Mouse (Mus musculus) c-Kit-positive CD71-negative TER-119-negative erythroid progenitor cells, embryonic 14.5 days (primary cell): Measurements from ENCODE around the gene Il27ra.
"Not testable (repeated sequence)": the region's sequence is repeated elsewhere in the genome, so short reads cannot be mapped to it uniquely, and the experiment has no call there.

Experiments used
- DNase-seq: peaks from one replicate; pipeline ENCODE4 v3.0.0-alpha.2; 2013; ENCODE audit warnings: low read depth

Il27ra gene

GRCm38 (mm10) chr8:84019738-84020137 is 22.7 kb downstream of the Il27ra start:
- DNase-seq, result no peak

GRCm38 (mm10) chr8:84015833-84016232 is 26.6 kb downstream of the Il27ra start:
- no peak for DNase-seq

GRCm38 (mm10) chr8:84012499-84013165 is 29.8 kb downstream of the Il27ra start:
- DNase-seq, result no peak

- no peak for DNase-seq
Observed at GRCm38 (mm10) chr8:84011705-84012498, 30.5 kb downstream of the Il27ra start, which contains the start of gene 2210011C24Rik. 2210011C24Rik (minus strand) TSS chr8:84012171.

GRCm38 (mm10) chr8:84010625-84011611 is 31.5 kb downstream of the Il27ra start:
- DNase-seq, result no peak

- no peak for DNase-seq
Observed at GRCm38 (mm10) chr8:84009876-84010275, 32.5 kb downstream of the Il27ra start.

GRCm38 (mm10) chr8:84008362-84008761 is 34.0 kb downstream of the Il27ra start:
- no peak for DNase-seq

GRCm38 (mm10) chr8:84005502-84005901 is 36.9 kb downstream of the Il27ra start:
- DNase-seq, result not testable (repeated sequence)

- peak; percentile 94 for DNase-seq
Observed at GRCm38 (mm10) chr8:84004533-84005201, 37.7 kb downstream of the Il27ra start.

- DNase-seq, result no peak
Observed at GRCm38 (mm10) chr8:84003612-84004246, 38.7 kb downstream of the Il27ra start.

GRCm38 (mm10) chr8:84002957-84003611 is 39.3 kb downstream of the Il27ra start:
- DNase-seq, result no peak

- no peak for DNase-seq
Observed at GRCm38 (mm10) chr8:84001281-84002000, 40.9 kb downstream of the Il27ra start, which contains the start of gene 1700067K01Rik. 1700067K01Rik (plus strand) TSS chr8:84001502.

- no peak for DNase-seq
Observed at GRCm38 (mm10) chr8:83999825-84000224, 42.6 kb downstream of the Il27ra start.

- DNase-seq, result no peak
Observed at GRCm38 (mm10) chr8:83999057-83999705, 43.2 kb downstream of the Il27ra start.

- no peak for DNase-seq
Observed at GRCm38 (mm10) chr8:83998231-83999056, 43.9 kb downstream of the Il27ra start.

GRCm38 (mm10) chr8:83997511-83998141 is 44.8 kb downstream of the Il27ra start, which contains the start of gene Samd1:
Samd1 (plus strand) TSS chr8:83997672.
- no peak for DNase-seq
